Mouse (Mus musculus): Measurements from ENCODE around the gene Rbms3. TPM values are rescaled to one million over a fixed set of nuclear protein-coding genes. Genes with fewer than 3 reads are reported as not detected.

The Rbms3 gene
- total and polyA plus RNA-seq, 3 experiments, result not detected

DNA sequence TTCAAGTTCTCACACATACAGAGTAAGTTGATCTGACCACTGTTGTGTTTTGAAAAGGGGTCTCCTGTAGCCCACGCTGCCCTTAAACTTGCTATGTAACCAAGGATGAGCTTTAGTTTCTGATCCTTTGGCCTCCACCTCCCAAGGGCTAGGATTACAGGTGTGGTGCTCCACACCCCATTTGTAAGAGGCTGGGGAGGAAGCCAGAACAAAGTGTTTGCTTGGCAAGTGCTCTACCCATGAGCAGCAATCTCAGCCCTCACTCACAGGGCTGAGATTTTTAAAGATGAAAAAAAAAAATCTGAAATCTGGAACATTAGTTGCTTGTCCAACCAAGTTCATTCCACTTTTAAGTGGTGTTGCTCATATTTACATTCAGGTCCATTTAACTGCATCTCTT lies 560.5 kb downstream of the Rbms3 start:
- no peak for TF ChIP-seq MYC (IDR thresholded peaks at IDR 0.05; ENCODE audit: low read depth, low read length)
- no peak for TF ChIP-seq TBP (conservative IDR thresholded peaks at IDR 0.05; ENCODE audit: low read depth, low read length)
- TF ChIP-seq ETS1 (conservative IDR thresholded peaks at IDR 0.05; ENCODE audit: low read depth, low read length), result no peak
- TF ChIP-seq MAZ (IDR thresholded peaks at IDR 0.05; ENCODE audit: low read depth, low read length), result no peak
- no peak for TF ChIP-seq TCF12 (IDR thresholded peaks at IDR 0.05; ENCODE audit: low read depth, low read length)
- no peak for TF ChIP-seq SMC3 (IDR thresholded peaks at IDR 0.05; ENCODE audit: low read depth, low read length)
- no peak for TF ChIP-seq HCFC1 (IDR thresholded peaks at IDR 0.05; ENCODE audit: low read depth, low read length)
- no peak for TF ChIP-seq ZKSCAN1 (IDR thresholded peaks at IDR 0.05; ENCODE audit: borderline replicate concordance, low read depth, low read length)
- TF ChIP-seq MEF2A (IDR thresholded peaks at IDR 0.05; ENCODE audit: borderline replicate concordance, low read depth, low read length), result no peak
- no peak for TF ChIP-seq CHD1 (IDR thresholded peaks at IDR 0.05; ENCODE audit: low read depth, low read length)
- no peak for TF ChIP-seq CTCF (conservative IDR thresholded peaks at IDR 0.05 in 1 of 2, IDR thresholded peaks at IDR 0.05 in 1 of 2; ENCODE audit: low read depth in 2 of 2, low read length in 2 of 2)
- no peak for TF ChIP-seq MAFK (IDR thresholded peaks at IDR 0.05; ENCODE audit: insufficient replicate concordance, low read length)
- TF ChIP-seq BHLHE40 (IDR thresholded peaks at IDR 0.05; ENCODE audit: low read depth, low read length), result no peak
- no peak for TF ChIP-seq UBTF (IDR thresholded peaks at IDR 0.05; ENCODE audit: low read depth, low read length)
- no peak for TF ChIP-seq CHD2 (IDR thresholded peaks at IDR 0.05; ENCODE audit: low read length)
- no peak for TF ChIP-seq IRF4 (IDR thresholded peaks at IDR 0.05; ENCODE audit: low read depth, low read length)
- in situ Hi-C loops (cut with MboI; ENCODE audit: low pct_ligation_motif_present, low pct_unique_long_range_greater_than_20kb, low sequenced_read_pairs), result no loop called here
- Histone ChIP-seq H3K27ac (ENCODE audit: insufficient read depth, low read depth) (no peak overlapping the region), H3K36me3 (replicated peaks in 1 of 2; ENCODE audit: control insufficient read depth in 1 of 2, insufficient read depth in 1 of 2, low read length in 1 of 2) (no peaks in the 10 kb centered on the region), H3K9ac (ENCODE audit: insufficient read depth, low read depth) (no peak overlapping the region), H3K27me3 (replicated peaks) (no peaks in the 10 kb centered on the region), H3K4me1 (ENCODE audit: control insufficient read depth in 1 of 2, insufficient read depth in 2 of 2) (no peaks in the 10 kb centered on the region), H3K4me2 (ENCODE audit: insufficient read depth, low read depth, poor library complexity, severe bottlenecking) (no peak overlapping the region), H3K4me3 (replicated peaks in 1 of 3; ENCODE audit: low read depth in 2 of 3, low read length in 2 of 3, poor library complexity in 1 of 3) (no peak overlapping the region), H3K79me2 (replicated peaks; ENCODE audit: control insufficient read depth, extremely low read depth, insufficient read depth, poor library complexity, severe bottlenecking) (no peaks in the 10 kb centered on the region), H3K9me3 (replicated peaks; ENCODE audit: low read length) (peaks cover 78% of the 10 kb centered on the region)
- no peak for DNase-seq (ENCODE audit: extremely low read depth)
- dilution Hi-C loops (cut with MboI; ENCODE audit: extremely low pct_ligation_motif_present, extremely low pct_unique_long_range_greater_than_20kb, low sequenced_read_pairs), result no loop called here

GRCm38 (mm10) chr9:117067703-117068419 lies 561.9 kb downstream of the Rbms3 start:
- no peak overlapping the region for H3K4me3 ChIP-seq (replicated peaks in 1 of 3; ENCODE audit: low read depth in 2 of 3, low read length in 2 of 3, poor library complexity in 1 of 3)
- H3K9ac ChIP-seq (ENCODE audit: insufficient read depth, low read depth), result no peak overlapping the region
- H3K79me2 ChIP-seq (replicated peaks; ENCODE audit: control insufficient read depth, extremely low read depth, insufficient read depth, poor library complexity, severe bottlenecking), result no peaks in the 10 kb centered on the region
- H3K36me3 ChIP-seq (replicated peaks in 1 of 2; ENCODE audit: control insufficient read depth in 1 of 2, insufficient read depth in 1 of 2, low read length in 1 of 2), result no peaks in the 10 kb centered on the region
- H3K27me3 ChIP-seq (replicated peaks), result no peaks in the 10 kb centered on the region
- DNase-seq (ENCODE audit: extremely low read depth), result no peak
- dilution Hi-C loops (cut with MboI; ENCODE audit: extremely low pct_ligation_motif_present, extremely low pct_unique_long_range_greater_than_20kb, low sequenced_read_pairs) (no loop called here), in situ Hi-C loops (cut with MboI; ENCODE audit: low pct_ligation_motif_present, low pct_unique_long_range_greater_than_20kb, low sequenced_read_pairs) (no loop called here)
- no peak overlapping the region for H3K4me2 ChIP-seq (ENCODE audit: insufficient read depth, low read depth, poor library complexity, severe bottlenecking)
- no peaks in the 10 kb centered on the region for H3K4me1 ChIP-seq (ENCODE audit: control insufficient read depth in 1 of 2, insufficient read depth in 2 of 2)
- TF ChIP-seq E2F4 (IDR thresholded peaks at IDR 0.05; ENCODE audit: insufficient replicate concordance, low read depth, low read length), result no peak
- no peak for TF ChIP-seq MXI1 (IDR thresholded peaks at IDR 0.05; ENCODE audit: low read depth, low read length)
- TF ChIP-seq ZC3H11A (IDR thresholded peaks at IDR 0.05; ENCODE audit: low read depth, low read length), result no peak
- TF ChIP-seq MAX (IDR thresholded peaks at IDR 0.05; ENCODE audit: low read length), result no peak
- no peak for TF ChIP-seq CTCF (conservative IDR thresholded peaks at IDR 0.05 in 1 of 2, IDR thresholded peaks at IDR 0.05 in 1 of 2; ENCODE audit: low read depth in 2 of 2, low read length in 2 of 2)
- TF ChIP-seq IRF4 (IDR thresholded peaks at IDR 0.05; ENCODE audit: low read depth, low read length), result no peak
- no peak for TF ChIP-seq CHD1 (IDR thresholded peaks at IDR 0.05; ENCODE audit: low read depth, low read length)
- no peak for TF ChIP-seq ZMIZ1 (IDR thresholded peaks at IDR 0.05; ENCODE audit: low read depth, low read length)
- no peak for TF ChIP-seq ZNF384 (IDR thresholded peaks at IDR 0.05; ENCODE audit: low read depth, low read length)
- no peak for TF ChIP-seq ETS1 (conservative IDR thresholded peaks at IDR 0.05; ENCODE audit: low read depth, low read length)
- TF ChIP-seq NRF1 (IDR thresholded peaks at IDR 0.05; ENCODE audit: low read depth, low read length), result no peak
- no peak for TF ChIP-seq RAD21 (IDR thresholded peaks at IDR 0.05; ENCODE audit: low read depth, low read length)
- TF ChIP-seq USF2 (conservative IDR thresholded peaks at IDR 0.05; ENCODE audit: low read depth, low read length), result no peak
- TF ChIP-seq JUND (conservative IDR thresholded peaks at IDR 0.05; ENCODE audit: low read depth, low read length), result no peak
- no peak for TF ChIP-seq ZKSCAN1 (IDR thresholded peaks at IDR 0.05; ENCODE audit: borderline replicate concordance, low read depth, low read length)
- H3K27ac ChIP-seq (ENCODE audit: insufficient read depth, low read depth), result no peak overlapping the region
- peaks cover 74% of the 10 kb centered on the region for H3K9me3 ChIP-seq (replicated peaks; ENCODE audit: low read length)
